Mouse (Mus musculus) MEL (cell line): ENCODE data around the gene Cnot8. TPM values are rescaled to one million over a fixed set of nuclear protein-coding genes. Genes with fewer than 3 reads are reported as not detected.

Source experiments
- DNase-seq: peaks from one replicate; pipeline ENCODE4 v3.0.0; 2011; ENCODE audit warnings: low read depth, low spot score
- H3K27ac ChIP-seq: 2 replicates; pipeline ENCODE4 v1.5.1; 2012; ENCODE audit warnings: low read depth, mild to moderate bottlenecking, control low read depth, low read length, moderate library complexity; ENCODE audit not compliant: control insufficient read depth
- H3K27me3 ChIP-seq, 2 experiments: fragments of 150-350 bp in 1 of 2; sonication (generic) in 1 of 2; 2 replicates each; pipeline ENCODE4 v1.6.1; 2012; ENCODE audit warnings: low read length in 2 of 2, mild to moderate bottlenecking in 2 of 2, improper control_type of control experiment in 1 of 2, moderate library complexity in 1 of 2; ENCODE audit not compliant: insufficient read depth in 2 of 2, control insufficient read depth in 1 of 2
- H3K36me3 ChIP-seq, 2 experiments: 2 replicates each; pipeline ENCODE4 v1.6.1; 2012 to 2014; ENCODE audit warnings: low read length in 2 of 2, improper control_type of control experiment in 1 of 2, inconsistent platforms in 1 of 2, mild to moderate bottlenecking in 1 of 2; ENCODE audit not compliant: insufficient read depth in 2 of 2, control insufficient read depth in 1 of 2
- H3K4me1 ChIP-seq, 2 experiments: fragments of 150-350 bp in 1 of 2; sonication (generic) in 1 of 2; 2 replicates each; pipeline ENCODE4 v1.6.1; 2012; ENCODE audit warnings: low read length in 2 of 2, improper control_type of control experiment in 1 of 2, mild to moderate bottlenecking in 1 of 2; ENCODE audit not compliant: insufficient read depth in 2 of 2, control insufficient read depth in 1 of 2
- H3K4me3 ChIP-seq, 2 experiments: fragments of 150-350 bp in 1 of 2; sonication (generic) in 1 of 2; 2 replicates each; pipeline ENCODE4 v1.5.1; 2012; ENCODE audit warnings: low read depth in 2 of 2, low read length in 2 of 2, mild to moderate bottlenecking in 2 of 2, moderate library complexity in 2 of 2, control low read depth in 1 of 2, improper control_type of control experiment in 1 of 2; ENCODE audit not compliant: control insufficient read depth in 1 of 2, insufficient read depth in 1 of 2
- H3K79me2 ChIP-seq: 2 replicates; pipeline ENCODE4 v1.6.1; 2012; ENCODE audit warnings: mild to moderate bottlenecking, low read length, moderate library complexity; ENCODE audit not compliant: control insufficient read depth, poor library complexity, insufficient read depth
- H3K9ac ChIP-seq: 2 replicates; pipeline ENCODE4 v1.6.1; 2012; ENCODE audit warnings: low read depth, mild to moderate bottlenecking, control low read depth, low read length, moderate library complexity; ENCODE audit not compliant: control insufficient read depth, poor library complexity, severe bottlenecking
- H3K9me3 ChIP-seq: fragments of 150-350 bp; sonication (generic); replicated peaks from 2 replicates; pipeline ENCODE4 v1.6.1; 2012; ENCODE audit warnings: mild to moderate bottlenecking, low read length, improper control_type of control experiment, moderate library complexity; ENCODE audit not compliant: insufficient read depth
- BHLHE40 ChIP-seq: IDR thresholded peaks from 2 replicates; pipeline ENCODE4 v1.6.1; 2012; ENCODE audit warnings: low read depth, mild to moderate bottlenecking, inconsistent platforms, low read length, improper control_type of control experiment, borderline replicate concordance
- CHD1 ChIP-seq: IDR thresholded peaks from 2 replicates; pipeline ENCODE4 v1.6.1; 2012; ENCODE audit warnings: low read depth, mild to moderate bottlenecking, inconsistent platforms, low read length, improper control_type of control experiment
- ELF1 ChIP-seq: IDR thresholded peaks from 2 replicates; pipeline ENCODE4 v1.6.1; 2014; ENCODE audit warnings: low read depth, mild to moderate bottlenecking, inconsistent platforms, low read length, improper control_type of control experiment, moderate library complexity
- GATA1 ChIP-seq: IDR thresholded peaks from 2 replicates; pipeline ENCODE4 v1.6.1; 2011; ENCODE audit warnings: low read depth, low read length, improper control_type of control experiment
- JUND ChIP-seq: IDR thresholded peaks from 2 replicates; pipeline ENCODE4 v1.6.1; 2011; ENCODE audit warnings: low read depth, mild to moderate bottlenecking, improper control_type of control experiment, low read length
- MAX ChIP-seq: IDR thresholded peaks from 2 replicates; pipeline ENCODE4 v1.6.1; 2011; ENCODE audit warnings: low read length, improper control_type of control experiment
- MAZ ChIP-seq: IDR thresholded peaks from 2 replicates; pipeline ENCODE4 v1.6.1; 2012; ENCODE audit warnings: low read depth, mild to moderate bottlenecking, inconsistent platforms, low read length, improper control_type of control experiment
- MYB ChIP-seq: IDR thresholded peaks from 2 replicates; pipeline ENCODE4 v1.6.1; 2011; ENCODE audit warnings: mild to moderate bottlenecking, low read depth, low read length, improper control_type of control experiment
- POLR2AphosphoS5 ChIP-seq: IDR thresholded peaks from 2 replicates; pipeline ENCODE4 v1.6.1; 2012; ENCODE audit warnings: low read depth, borderline replicate concordance, mild to moderate bottlenecking, inconsistent platforms, low read length, moderate library complexity, mixed read lengths
- ZKSCAN1 ChIP-seq: IDR thresholded peaks from 2 replicates; pipeline ENCODE4 v1.6.1; 2012; ENCODE audit warnings: low read depth, mild to moderate bottlenecking, inconsistent platforms, low read length, improper control_type of control experiment, moderate library complexity
- ZNF384 ChIP-seq: IDR thresholded peaks from 2 replicates; pipeline ENCODE4 v1.6.1; 2012; ENCODE audit warnings: low read depth, mild to moderate bottlenecking, inconsistent platforms, low read length, improper control_type of control experiment
- polyA plus RNA-seq, 2 experiments: library from polyadenylated mRNA; stranded (reverse) in 1 of 2; unstranded in 1 of 2; fragments of >175 nt in 1 of 2; fragments of >200 nt in 1 of 2; gene quantifications; 2 replicates each; pipeline versions ENCODE4 v1.2.1 to v1.2.4; 2012; ENCODE audit warnings: low replicate concordance in 2 of 2, low read depth in 1 of 2; ENCODE audit not compliant: insufficient read length in 2 of 2, insufficient read depth in 1 of 2, missing spikeins in 1 of 2
- total RNA-seq: library from RNA; depleted of rRNA; stranded (reverse); fragments of 300-350 nt; gene quantifications from 2 replicates; pipeline ENCODE4 v1.2.3, GENCODE M21; 2012

The Cnot8 gene
- total and polyA plus RNA-seq, 3 experiments, result 52.9 to 70.3 TPM; not detected in 1

- no peak for TF ChIP-seq POLR2AphosphoS5
- no peak for TF ChIP-seq MAZ
- TF ChIP-seq GATA1, result no peak
- no peak for TF ChIP-seq MAX
- TF ChIP-seq CHD1, result no peak
- no peak for TF ChIP-seq ELF1
- TF ChIP-seq JUND, result no peak
- TF ChIP-seq ZKSCAN1, result no peak
- TF ChIP-seq BHLHE40, result no peak
- H3K79me2 ChIP-seq, result no peaks in the 10 kb centered on the region
- H3K9ac ChIP-seq, result no peak overlapping the region
- no peaks in the 10 kb centered on the region for H3K4me1 ChIP-seq
- H3K27me3 ChIP-seq, result no peaks in the 10 kb centered on the region
- H3K36me3 ChIP-seq, result no peaks in the 10 kb centered on the region
- H3K27ac ChIP-seq, result no peak overlapping the region
- H3K4me3 ChIP-seq, result no peak overlapping the region
- no peaks in the 10 kb centered on the region for H3K9me3 ChIP-seq
- no peak for DNase-seq
Measured at GRCm38 (mm10) chr11:58077270-58077669, 26.7 kb upstream of the Cnot8 start.

DNA sequence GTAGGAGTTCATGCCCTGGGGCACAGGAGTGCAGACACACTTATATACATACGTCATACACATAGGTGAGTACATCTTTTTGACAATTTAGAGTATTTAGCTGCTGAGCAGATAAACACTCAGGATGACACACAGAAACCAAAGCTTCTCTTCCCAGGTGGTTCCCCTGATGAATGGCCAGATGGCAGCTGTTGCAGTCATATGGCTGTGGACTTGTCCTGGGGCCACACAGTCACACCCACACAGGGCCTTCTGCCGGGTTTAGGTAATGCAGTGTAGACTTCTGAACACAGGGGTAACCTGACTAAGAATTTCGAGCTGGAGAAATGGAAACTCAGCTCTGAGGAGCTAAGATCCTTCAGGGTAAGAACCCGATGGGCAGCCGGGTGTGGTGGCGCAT is 22.2 kb upstream of the Cnot8 start:
- no peak for DNase-seq
- Histone ChIP-seq H3K9me3 (no peaks in the 10 kb centered on the region), H3K9ac (no peak overlapping the region), H3K27me3 (no peaks in the 10 kb centered on the region), H3K36me3 (no peaks in the 10 kb centered on the region), H3K4me3 (no peak overlapping the region), H3K79me2 (no peaks in the 10 kb centered on the region), H3K4me1 (no peaks in the 10 kb centered on the region), H3K27ac (no peak overlapping the region)
- TF ChIP-seq ELF1 (no peak), CHD1 (no peak)

GRCm38 (mm10) chr11:58092541-58092940 is 11.4 kb upstream of the Cnot8 start:
- peak; percentile 70 for DNase-seq
- peak overlapping the region; percentile 89 to 92 for H3K4me3 ChIP-seq
- 0 out of 2 replicates have a peak, but pooled peaks have one; percentile 4 for TF ChIP-seq MYB
- no peak for TF ChIP-seq GATA1
- no peak for TF ChIP-seq CHD1
- no peak for TF ChIP-seq ZNF384

More at GRCm38 (mm10) chr11:58092541-58092940, 11.4 kb upstream of the Cnot8 start:
- Histone ChIP-seq H3K27ac (peak overlapping the region; percentile 92), H3K9me3 (no peaks in the 10 kb centered on the region), H3K79me2 (no peaks in the 10 kb centered on the region), H3K27me3 (no peaks in the 10 kb centered on the region), H3K9ac (peak overlapping the region; percentile 80), H3K4me1 (peaks cover 4 to 6% of the 10 kb centered on the region in 2 experiments; a peak in 3 of 4 replicates), H3K36me3 (peaks cover 0 to 4% of the 10 kb centered on the region in 2 experiments; a peak in 1 of 4 replicates)
